Mouse (Mus musculus): ENCODE results near the gene Usp48. TPM values are rescaled to one million over a fixed set of nuclear protein-coding genes. Genes with fewer than 3 reads are reported as not detected.
"Not testable (repeated sequence)": the region's sequence is repeated elsewhere in the genome, so short reads cannot be mapped to it uniquely, and the experiment has no call there.

The Usp48 gene
- 10 to 100 TPM; 37.9 to 45.7 TPM for total RNA-seq (2021)

GRCm38 (mm10) chr4:137593601-137594495 is at the start of gene Usp48:
Gene Usp48 (plus strand): TSS chr4:137593755.
- intact Hi-C loops (cut with DNase I), result no loop called here
- peak; percentile 99 to 100 for DNase-seq

GRCm38 (mm10) chr4:137545568-137545967 is 48.0 kb upstream of the Usp48 start:
- no peak for DNase-seq
- intact Hi-C loops (cut with DNase I), result no loop called here

- peak; percentile 41 to 57 for DNase-seq
- intact Hi-C loops (cut with DNase I), result loop anchor here (2.0 kb wide), 1 partner anchor 15 kb away; no protein-coding TSS in a partner anchor
Observed at GRCm38 (mm10) chr4:137546003-137546525, 47.5 kb upstream of the Usp48 start.

- no peak for DNase-seq
- intact Hi-C loops (cut with DNase I), result no loop called here
Observed at GRCm38 (mm10) chr4:137553466-137553865, 40.1 kb upstream of the Usp48 start.

GRCm38 (mm10) chr4:137556673-137557210 is 36.8 kb upstream of the Usp48 start:
- DNase-seq, result no peak
- intact Hi-C loops (cut with DNase I), result no loop called here

- intact Hi-C loops (cut with DNase I), result no loop called here
- no peak for DNase-seq
Observed at GRCm38 (mm10) chr4:137569873-137570272, 23.7 kb upstream of the Usp48 start.

- intact Hi-C loops (cut with DNase I), result no loop called here
Observed at GRCm38 (mm10) chr4:137574469-137574868, 19.1 kb upstream of the Usp48 start, which contains the start of gene Ldlrad2. Gene Ldlrad2 (minus strand): TSS chr4:137574569.

GRCm38 (mm10) chr4:137577486-137577885 is 16.1 kb upstream of the Usp48 start:
- DNase-seq, result no peak
- intact Hi-C loops (cut with DNase I), result loop anchor here (5.0 kb wide), 2 partner anchors 120 to 135 kb away; no protein-coding TSS in a partner anchor

More at GRCm38 (mm10) chr4:137574469-137574868, 19.1 kb upstream of the Usp48 start, which contains the start of gene Ldlrad2:
- no peak for DNase-seq

GRCm38 (mm10) chr4:137578181-137578845 is 15.2 kb upstream of the Usp48 start:
- DNase-seq, result peak; percentile 63 to 77
- intact Hi-C loops (cut with DNase I), result loop anchor here (5.0 kb wide), 2 partner anchors 121 to 136 kb away; no protein-coding TSS in a partner anchor

GRCm38 (mm10) chr4:137579789-137580188 is 13.8 kb upstream of the Usp48 start:
- intact Hi-C loops (cut with DNase I), result loop anchor here (5.0 kb wide), 2 partner anchors 122 to 137 kb away; no protein-coding TSS in a partner anchor
- DNase-seq, result no peak

- intact Hi-C loops (cut with DNase I), result no loop called here
- no peak for DNase-seq
Observed at GRCm38 (mm10) chr4:137580299-137580698, 13.3 kb upstream of the Usp48 start.

GRCm38 (mm10) chr4:137581815-137582214 is 11.7 kb upstream of the Usp48 start:
- no peak for DNase-seq
- intact Hi-C loops (cut with DNase I), result no loop called here

- DNase-seq; intact Hi-C loops (cut with DNase I): not testable (repeated sequence)
Observed at GRCm38 (mm10) chr4:137589095-137589494, 4.5 kb upstream of the Usp48 start.

GRCm38 (mm10) chr4:137589586-137589985 is 4.0 kb upstream of the Usp48 start:
- intact Hi-C loops (cut with DNase I), result no loop called here
- DNase-seq, result no peak

GRCm38 (mm10) chr4:137590961-137591360 is 2.6 kb upstream of the Usp48 start:
- DNase-seq, result no peak
- intact Hi-C loops (cut with DNase I), result no loop called here

- DNase-seq, result no peak
- intact Hi-C loops (cut with DNase I), result no loop called here
Observed at GRCm38 (mm10) chr4:137594496-137595270, 1.1 kb downstream of the Usp48 start.

- intact Hi-C loops (cut with DNase I), result no loop called here
- DNase-seq, result no peak
Observed at GRCm38 (mm10) chr4:137597098-137597630, 3.6 kb downstream of the Usp48 start.

- intact Hi-C loops (cut with DNase I), result no loop called here
- no peak for DNase-seq
Observed at GRCm38 (mm10) chr4:137598577-137598976, 5.0 kb downstream of the Usp48 start.

GRCm38 (mm10) chr4:137603449-137604171 is 10.1 kb downstream of the Usp48 start:
- peak; percentile 22 to 35 for DNase-seq
- intact Hi-C loops (cut with DNase I), result no loop called here

Data from heart, postnatal 10 days (tissue).